Mouse (Mus musculus) layer of hippocampus, postnatal 25 days (tissue): ENCODE measurements around the gene Leprot. TPM values are rescaled to one million over a fixed set of nuclear protein-coding genes. Genes with fewer than 3 reads are reported as not detected.

ENCODE experiments used
- DNase-seq, 2 experiments: peaks; one replicate each; pipeline ENCODE4 v3.0.0; 2022; ENCODE audit warnings: mixed read lengths in 2 of 2, low spot score in 1 of 2; ENCODE audit errors: extremely low spot score in 1 of 2
- total RNA-seq, 2 experiments: library from RNA; stranded (reverse); gene quantifications; 2 replicates each; pipeline ENCODE4 v1.2.3; 2021

Gene Leprot
- total RNA-seq, 2 experiments from 2014 or later: 29.7 to 33.7 TPM

DNA sequence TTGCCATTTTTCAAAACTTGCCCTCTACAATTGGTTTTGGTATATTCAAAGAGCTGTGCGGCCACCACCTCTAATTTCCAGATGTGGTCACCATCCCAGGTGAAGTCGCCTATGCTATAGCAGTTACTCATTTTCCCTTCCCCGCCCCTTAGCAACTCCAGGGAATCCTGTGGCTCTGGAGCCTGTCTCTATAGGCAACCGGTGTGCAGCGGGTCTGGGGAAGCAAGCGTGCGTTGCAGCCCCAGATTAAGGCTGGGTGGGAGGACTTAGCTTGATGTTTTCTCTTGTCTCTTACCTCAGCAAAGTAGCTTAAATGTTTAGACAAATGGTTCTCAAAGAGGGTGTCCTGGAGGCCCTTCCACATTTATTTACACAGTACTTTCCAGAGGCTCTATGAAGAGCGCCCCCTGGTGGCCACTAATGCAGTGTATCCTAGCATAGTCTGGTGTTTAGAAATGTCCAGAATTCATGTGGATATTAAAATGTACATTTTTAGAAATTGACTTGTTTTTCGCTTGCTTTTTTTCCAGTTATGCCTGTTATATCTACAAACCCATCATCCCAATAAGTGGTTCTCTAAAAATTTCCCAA lies 16.7 kb downstream of the Leprot start:
- peak; percentile 31 to 76 for DNase-seq

- no peak for DNase-seq
Measured at GRCm38 (mm10) chr4:101664766-101665165, 17.2 kb downstream of the Leprot start.

DNA sequence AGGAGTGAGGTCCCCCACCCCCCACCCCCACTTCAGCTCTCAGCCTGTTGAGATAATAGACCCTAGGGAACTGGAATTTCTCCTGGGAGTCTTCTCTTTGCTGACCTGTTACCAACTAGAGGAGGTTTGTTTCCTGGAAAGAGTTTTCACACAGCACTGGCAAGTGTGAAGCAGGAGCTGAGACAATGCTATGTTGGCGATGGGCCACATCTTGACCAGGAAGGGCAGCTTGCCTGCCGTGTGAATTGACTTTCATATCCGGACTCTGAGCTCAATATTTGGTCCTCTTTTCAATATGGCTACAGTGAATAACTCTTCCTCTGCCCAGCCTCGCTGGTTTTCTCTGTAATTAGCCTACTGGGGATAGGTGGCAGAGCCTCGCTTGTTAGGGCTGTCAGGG lies 21.6 kb downstream of the Leprot start:
- DNase-seq: no peak

GRCm38 (mm10) chr4:101669811-101670210 lies 22.3 kb downstream of the Leprot start:
- no peak for DNase-seq

DNA sequence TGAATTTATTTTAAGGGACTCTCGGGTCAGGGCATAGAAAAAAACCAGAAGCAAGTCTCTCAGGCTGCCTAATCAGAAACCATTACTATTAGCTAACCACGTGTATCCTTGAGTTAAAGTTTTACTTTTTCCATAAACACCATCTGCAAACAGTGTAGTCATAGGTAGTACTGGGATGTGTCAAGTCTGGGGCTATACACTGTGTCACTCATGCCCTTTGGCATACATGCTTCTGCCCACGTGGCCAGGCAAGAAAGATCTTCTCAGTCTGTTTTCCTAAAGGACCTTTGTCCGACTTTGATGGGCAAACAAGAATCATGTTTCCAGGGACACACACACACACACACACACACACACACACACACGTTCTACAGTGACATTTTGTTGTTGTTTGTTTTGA lies 27.3 kb downstream of the Leprot start:
- DNase-seq: no peak

DNA sequence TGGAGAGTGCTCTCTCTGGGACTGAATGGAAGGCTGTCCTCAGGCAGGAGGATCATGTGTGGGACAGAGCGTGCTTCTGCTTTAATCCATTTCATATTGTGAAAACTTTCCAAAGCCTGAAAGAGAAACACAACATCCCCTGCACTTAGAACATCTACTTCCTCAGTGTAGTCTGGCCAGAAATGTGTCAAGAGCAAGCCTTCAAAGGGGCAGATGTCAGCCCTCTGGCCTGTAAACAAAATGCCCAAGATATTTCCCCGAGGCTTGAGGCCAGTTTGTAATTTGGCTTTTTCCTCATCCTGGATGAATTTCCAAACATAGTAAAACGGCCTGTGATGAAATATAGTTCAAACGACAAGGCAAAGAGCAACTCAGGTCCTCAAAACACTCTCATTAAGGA lies 28.2 kb downstream of the Leprot start:
- no peak for DNase-seq

- DNase-seq: no peak
Measured at GRCm38 (mm10) chr4:101682620-101683019, 35.1 kb downstream of the Leprot start.

GRCm38 (mm10) chr4:101683086-101683485 lies 35.6 kb downstream of the Leprot start:
- DNase-seq: no peak

DNA sequence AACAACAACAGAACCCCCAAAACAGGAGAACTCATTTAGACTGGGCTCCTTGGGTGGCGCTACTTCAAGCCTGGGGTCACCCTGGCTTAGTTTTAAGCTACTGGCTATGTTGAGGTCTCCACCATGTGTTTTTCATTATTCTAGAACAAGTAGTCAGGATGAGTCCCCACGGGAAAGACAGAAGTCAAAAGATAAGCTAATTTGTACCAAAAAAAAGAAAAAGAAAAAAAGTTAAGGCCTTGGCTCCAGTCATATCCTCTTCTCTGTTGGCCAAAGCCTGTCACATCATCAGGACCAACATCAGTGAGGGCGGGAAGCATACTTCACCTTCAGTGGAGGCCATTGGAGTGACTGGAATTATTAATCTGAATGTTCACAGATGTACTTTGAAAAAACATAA lies 37.3 kb downstream of the Leprot start:
- DNase-seq: no peak

GRCm38 (mm10) chr4:101686227-101686810 lies 38.8 kb downstream of the Leprot start:
- no peak for DNase-seq

GRCm38 (mm10) chr4:101689241-101689640 lies 41.7 kb downstream of the Leprot start:
- DNase-seq: no peak

DNA sequence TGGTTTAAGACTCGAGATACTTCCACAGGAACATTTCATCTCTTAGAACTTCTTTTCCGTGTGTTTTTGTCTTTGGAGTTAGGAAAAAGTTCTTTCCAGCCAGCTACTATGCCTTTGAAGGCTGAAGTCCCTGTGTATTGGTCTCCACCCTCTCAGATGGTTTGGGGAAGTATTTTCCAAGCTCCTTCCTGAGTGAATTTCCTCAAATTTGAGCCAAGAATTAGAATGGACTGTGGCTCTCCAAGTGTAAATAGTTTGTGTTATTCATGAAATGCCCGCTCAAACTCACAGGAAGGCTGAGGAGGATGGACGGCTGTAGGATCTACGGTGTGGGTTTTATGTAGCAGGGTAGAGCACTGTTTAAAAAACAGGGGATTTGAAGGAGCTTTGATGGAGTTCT lies 42.1 kb downstream of the Leprot start:
- DNase-seq: no peak

DNA sequence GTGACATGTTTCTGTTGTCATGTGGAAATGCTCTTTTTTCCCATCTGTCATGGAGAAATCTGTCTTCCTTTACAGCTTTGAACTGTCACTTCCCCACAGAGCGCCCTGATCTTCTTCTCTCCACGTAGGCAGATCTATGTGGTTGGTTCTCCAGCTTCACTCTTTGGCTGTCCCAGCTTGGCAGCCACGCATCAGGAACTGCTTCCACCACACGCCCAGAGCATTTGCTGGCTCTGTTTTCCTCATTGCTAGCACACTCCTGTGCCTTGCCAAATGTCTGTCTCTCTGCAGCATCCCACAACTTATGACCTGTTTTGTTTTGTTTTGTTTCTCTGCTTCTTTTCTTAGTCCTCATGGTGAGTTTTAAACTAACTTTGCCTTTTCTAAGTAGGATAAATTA lies 45.4 kb downstream of the Leprot start:
- peak; percentile 10 to 13 for DNase-seq

GRCm38 (mm10) chr4:101694529-101694928 lies 47.0 kb downstream of the Leprot start:
- DNase-seq: no peak

- DNase-seq: no peak
Measured at GRCm38 (mm10) chr4:101697236-101697635, 49.7 kb downstream of the Leprot start.

DNA sequence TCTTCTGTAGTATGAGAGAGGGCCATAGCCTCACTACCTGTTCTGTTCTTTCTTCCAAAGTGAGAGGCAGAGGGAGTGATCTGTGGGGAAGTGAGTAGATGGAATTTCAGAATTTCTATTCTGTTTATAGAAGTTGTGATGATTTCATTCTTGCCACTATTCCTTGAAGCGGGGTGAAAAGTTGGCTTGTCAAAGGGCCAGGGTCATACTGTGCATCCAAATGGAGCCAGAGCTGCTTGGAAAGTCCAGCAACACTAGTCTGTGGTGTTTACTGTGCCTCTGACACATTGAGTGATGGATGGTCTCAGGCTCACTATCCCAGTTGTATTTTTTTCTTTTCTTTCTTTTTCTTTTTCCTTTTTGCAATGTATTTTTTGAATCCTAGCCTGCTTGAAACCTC lies 51.9 kb downstream of the Leprot start:
- no peak for DNase-seq

- DNase-seq: no peak
Measured at GRCm38 (mm10) chr4:101700892-101701640, 53.5 kb downstream of the Leprot start.

- DNase-seq: no peak
Measured at GRCm38 (mm10) chr4:101705325-101705724, 57.8 kb downstream of the Leprot start.

- no peak for DNase-seq
Measured at GRCm38 (mm10) chr4:101707234-101707633, 59.7 kb downstream of the Leprot start.

- DNase-seq: no peak
Measured at GRCm38 (mm10) chr4:101707953-101708352, 60.4 kb downstream of the Leprot start.
